Mouse (Mus musculus) olfactory bulb, adult 2 months (tissue): Measurements from ENCODE around the gene Zfhx3. TPM values are rescaled to one million over a fixed set of nuclear protein-coding genes. Genes with fewer than 3 reads are reported as not detected.

Experiments
- H3K27ac ChIP-seq: fragments of 200-500 bp; 2 replicates; pipeline ENCODE4 v1.5.1; 2012; ENCODE audit warnings: low read depth, low read length; ENCODE audit not compliant: insufficient read depth
- H3K4me1 ChIP-seq: fragments of 200-500 bp; 2 replicates; pipeline ENCODE4 v1.6.1; 2012; ENCODE audit warnings: low read length; ENCODE audit not compliant: control insufficient read depth, insufficient read depth
- H3K4me3 ChIP-seq: fragments of 200-500 bp; 2 replicates; pipeline ENCODE4 v1.5.1; 2012; ENCODE audit warnings: mild to moderate bottlenecking, low read depth, low read length, moderate library complexity; ENCODE audit not compliant: insufficient read depth
- CTCF ChIP-seq: fragments of 200-500 bp; IDR thresholded peaks from 2 replicates; pipeline ENCODE4 v1.5.1; 2012; ENCODE audit warnings: low read depth, mild to moderate bottlenecking, low read length, moderate library complexity; ENCODE audit not compliant: insufficient read depth
- POLR2A ChIP-seq: fragments of 200-500 bp; IDR thresholded peaks from 2 replicates; pipeline ENCODE4 v1.6.1; 2012; ENCODE audit warnings: mild to moderate bottlenecking, low read depth, low read length, moderate library complexity; ENCODE audit not compliant: insufficient read depth
- WGBS: fragments of 180-500 bp; shearing (Covaris S2); methylation state at CpG from one replicate; pipeline ENCODE4 v1.1.7; 2018; 5-methylcytosine and 5-hydroxymethylcytosine counted together
- polyA plus RNA-seq: library from polyadenylated mRNA; stranded (reverse); fragments of >200 nt; gene quantifications from 2 replicates; pipeline ENCODE4 v1.2.4, GENCODE M21; 2012; ENCODE audit warnings: low replicate concordance; ENCODE audit not compliant: missing spikeins, insufficient read depth, insufficient read length

Gene Zfhx3
- polyA plus RNA-seq, 1 experiment, result not detected

- WGBS, result 97% methylated on average over 10 of the region's 10 CpGs
- Histone ChIP-seq H3K4me3 (no peak overlapping the region), H3K27ac (no peak overlapping the region), H3K4me1 (no peaks in the 10 kb centered on the region; the same call in 1 of the 2 replicates)
- TF ChIP-seq CTCF (no peak), POLR2A (no peak)
Measured at GRCm38 (mm10) chr8:108725631-108726030, 783.2 kb downstream of the Zfhx3 start.

DNA sequence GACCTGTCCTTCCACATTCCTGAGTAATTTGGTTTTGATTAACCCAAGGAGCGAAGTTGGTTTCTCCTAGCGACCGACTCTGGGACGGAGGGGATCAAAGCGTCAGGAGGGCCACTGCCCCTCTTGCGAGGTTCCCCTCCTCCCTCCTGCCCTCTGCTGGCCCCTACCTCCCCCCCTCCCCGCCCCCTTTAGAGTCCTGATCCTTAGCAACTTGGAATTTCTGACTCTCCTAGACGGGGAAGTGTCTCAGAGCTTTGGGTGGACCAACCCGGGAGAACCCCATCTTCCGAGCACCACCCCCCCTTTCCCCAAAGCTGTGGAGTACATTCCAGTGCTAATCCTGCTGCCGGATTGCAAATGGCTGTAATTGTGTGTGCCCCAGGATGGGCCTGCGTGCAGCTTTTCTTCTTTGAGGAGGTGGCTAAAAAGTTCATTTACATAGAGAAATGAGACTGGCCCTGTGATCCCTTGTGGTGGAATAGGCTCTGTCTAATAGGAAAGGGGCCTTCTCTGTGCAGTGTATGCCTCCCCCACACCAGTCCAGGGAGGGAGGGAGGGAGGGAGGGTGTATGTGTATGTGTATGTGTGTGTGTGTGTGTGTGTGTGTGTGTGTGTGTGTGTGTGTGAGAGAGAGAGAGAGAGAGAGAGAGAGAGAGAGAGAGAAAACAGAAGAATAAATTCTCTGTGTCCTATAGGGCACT lies 784.2 kb downstream of the Zfhx3 start:
- no peaks in the 10 kb centered on the region; the same call in 1 of the 2 replicates for H3K4me1 ChIP-seq
- no peak overlapping the region for H3K27ac ChIP-seq
- WGBS, result 40% methylated on average over 12 of the region's 12 CpGs
- no peak for TF ChIP-seq CTCF
- TF ChIP-seq POLR2A, result no peak
- H3K4me3 ChIP-seq, result no peak overlapping the region

- WGBS, result 43% methylated on average over 2 of the region's 2 CpGs
- H3K4me1 ChIP-seq, result no peaks in the 10 kb centered on the region
- TF ChIP-seq CTCF, result no peak
- no peak for TF ChIP-seq POLR2A
- H3K4me3 ChIP-seq, result no peak overlapping the region
- H3K27ac ChIP-seq, result no peak overlapping the region
Measured at GRCm38 (mm10) chr8:108729169-108729568, 786.7 kb downstream of the Zfhx3 start.

- no peaks in the 10 kb centered on the region for H3K4me1 ChIP-seq
- no peak overlapping the region for H3K4me3 ChIP-seq
- no peak overlapping the region for H3K27ac ChIP-seq
- 77% methylated on average over 12 of the region's 12 CpGs for WGBS
- TF ChIP-seq POLR2A (no peak), CTCF (no peak)
Measured at GRCm38 (mm10) chr8:108729667-108730329, 787.4 kb downstream of the Zfhx3 start.

DNA sequence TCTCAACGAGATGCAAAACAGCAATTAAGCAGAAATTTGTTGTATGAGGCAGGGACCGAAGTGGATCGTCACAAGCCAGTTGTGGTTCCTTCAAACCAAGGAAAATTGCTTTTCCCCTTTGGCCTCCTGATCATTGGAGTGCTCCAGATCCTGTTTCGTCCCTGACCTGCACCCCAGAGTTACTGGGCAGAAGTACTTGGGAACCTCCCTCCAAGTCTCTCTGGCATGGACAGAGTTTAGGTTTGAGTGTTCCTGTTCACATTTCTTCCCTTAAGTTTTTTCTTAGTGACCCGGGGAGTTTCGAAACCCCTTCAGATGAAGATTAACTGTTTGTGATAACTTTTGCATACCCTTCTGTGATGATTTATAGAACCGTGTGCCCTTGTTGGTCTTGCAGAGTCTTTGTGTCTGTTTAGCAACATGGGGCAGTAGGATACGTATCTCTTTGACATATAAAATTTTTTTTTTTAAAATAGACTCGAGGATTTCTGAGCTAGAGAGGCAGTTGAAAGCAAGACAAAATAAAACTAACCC lies 788.5 kb downstream of the Zfhx3 start:
- no peaks in the 10 kb centered on the region for H3K4me1 ChIP-seq
- no peak overlapping the region for H3K4me3 ChIP-seq
- H3K27ac ChIP-seq, result no peak overlapping the region
- TF ChIP-seq CTCF, result no peak
- TF ChIP-seq POLR2A, result no peak
- 57% methylated on average over 9 of the region's 9 CpGs for WGBS

GRCm38 (mm10) chr8:108732500-108732899 lies 790.1 kb downstream of the Zfhx3 start:
- WGBS, result 57% methylated on average over 11 of the region's 11 CpGs

GRCm38 (mm10) chr8:108733385-108733784 lies 790.9 kb downstream of the Zfhx3 start:
- no peak for TF ChIP-seq CTCF
- no peaks in the 10 kb centered on the region for H3K4me1 ChIP-seq
- H3K27ac ChIP-seq, result no peak overlapping the region
- H3K4me3 ChIP-seq, result no peak overlapping the region
- 62% methylated on average over 5 of the region's 5 CpGs for WGBS

More at GRCm38 (mm10) chr8:108732500-108732899, 790.1 kb downstream of the Zfhx3 start:
- H3K27ac ChIP-seq, result no peak overlapping the region
- H3K4me1 ChIP-seq, result no peaks in the 10 kb centered on the region
- no peak overlapping the region for H3K4me3 ChIP-seq
- no peak for TF ChIP-seq POLR2A
- no peak for TF ChIP-seq CTCF

GRCm38 (mm10) chr8:108736442-108736841 lies 794.0 kb downstream of the Zfhx3 start:
- WGBS, result 75% methylated on average over 9 of the region's 9 CpGs
- no peak for TF ChIP-seq POLR2A
- no peak for TF ChIP-seq CTCF
- H3K4me1 ChIP-seq, result no peaks in the 10 kb centered on the region

GRCm38 (mm10) chr8:108738179-108738578 lies 795.7 kb downstream of the Zfhx3 start:
- Histone ChIP-seq H3K4me1 (peaks cover 2% of the 10 kb centered on the region; the same call in 1 of the 2 replicates), H3K27ac (no peak overlapping the region), H3K4me3 (no peak overlapping the region)
- TF ChIP-seq POLR2A (no peak), CTCF (no peak)
- WGBS, result 95% methylated on average over 10 of the region's 10 CpGs

More at GRCm38 (mm10) chr8:108736442-108736841, 794.0 kb downstream of the Zfhx3 start:
- Histone ChIP-seq H3K27ac (no peak overlapping the region), H3K4me3 (no peak overlapping the region)
